Mouse (Mus musculus) hindbrain, embryonic 14.5 days (tissue): ENCODE data around the gene Lce3e. TPM values are rescaled to one million over a fixed set of nuclear protein-coding genes. Genes with fewer than 3 reads are reported as not detected.

Experiments used
- ATAC-seq: fragments of 200-750 bp; cut with Nextera tagmentation; 2 replicates; pipeline ENCODE4 v1.8.0; 2017; ENCODE audit warnings: moderate number of reproducible peaks, mild to moderate bottlenecking, moderate TSS enrichment, moderate library complexity; ENCODE audit not compliant: low FRiP score
- DNase-seq: peaks from one replicate; pipeline ENCODE4 v3.0.0-alpha.2; 2015; ENCODE audit warnings: low spot score
- H3K27ac ChIP-seq: fragments of 300-500 bp; sonication (generic); 2 replicates; pipeline ENCODE4 v1.5.1; 2014; ENCODE audit warnings: mild to moderate bottlenecking, moderate library complexity
- H3K27me3 ChIP-seq: fragments of 300-500 bp; sonication (generic); 2 replicates; pipeline ENCODE4 v1.6.1; 2014; ENCODE audit warnings: mild to moderate bottlenecking, low read length, mixed read lengths; ENCODE audit not compliant: control insufficient read depth, insufficient read depth
- H3K36me3 ChIP-seq: fragments of 300-500 bp; sonication (generic); replicated peaks from 2 replicates; pipeline ENCODE4 v1.6.1; 2014; ENCODE audit not compliant: control insufficient read depth, insufficient read depth
- H3K4me1 ChIP-seq: fragments of 300-500 bp; sonication (generic); replicated peaks from 2 replicates; pipeline ENCODE4 v1.6.1; 2014; ENCODE audit warnings: antibody characterized with exemption, low read length, mixed read lengths; ENCODE audit not compliant: control insufficient read depth, insufficient read depth
- H3K4me2 ChIP-seq: fragments of 300-500 bp; sonication (generic); replicated peaks from 2 replicates; pipeline ENCODE4 v1.6.1; 2014; ENCODE audit warnings: mild to moderate bottlenecking, moderate library complexity
- H3K4me3 ChIP-seq: fragments of 300-500 bp; sonication (generic); replicated peaks from 2 replicates; pipeline ENCODE4 v1.5.1; 2014; ENCODE audit warnings: mild to moderate bottlenecking, low read length
- H3K9ac ChIP-seq: fragments of 300-500 bp; sonication (generic); 2 replicates; pipeline ENCODE4 v1.6.1; 2014
- H3K9me3 ChIP-seq: fragments of 300-500 bp; sonication (generic); 2 replicates; pipeline ENCODE4 v1.6.1; 2016; ENCODE audit warnings: low read length; ENCODE audit not compliant: control insufficient read depth
- WGBS: fragments of 180-500 bp; shearing (Covaris S2); extraction: QIAGEN DNeasy Blood & Tissue Kit; methylation state at CpG from one replicate; pipeline ENCODE4 v1.1.7; 2014; 5-methylcytosine and 5-hydroxymethylcytosine counted together
- polyA plus RNA-seq: library from polyadenylated mRNA; unstranded; fragments of >200 nt; fragmentation: Nextera tagmentation; extraction: Ambion mirVana; gene quantifications from 2 replicates; pipeline ENCODE4 v1.2.1, GENCODE M21; 2014

Gene Lce3e
- not detected in 2 replicates for polyA plus RNA-seq

DNA sequence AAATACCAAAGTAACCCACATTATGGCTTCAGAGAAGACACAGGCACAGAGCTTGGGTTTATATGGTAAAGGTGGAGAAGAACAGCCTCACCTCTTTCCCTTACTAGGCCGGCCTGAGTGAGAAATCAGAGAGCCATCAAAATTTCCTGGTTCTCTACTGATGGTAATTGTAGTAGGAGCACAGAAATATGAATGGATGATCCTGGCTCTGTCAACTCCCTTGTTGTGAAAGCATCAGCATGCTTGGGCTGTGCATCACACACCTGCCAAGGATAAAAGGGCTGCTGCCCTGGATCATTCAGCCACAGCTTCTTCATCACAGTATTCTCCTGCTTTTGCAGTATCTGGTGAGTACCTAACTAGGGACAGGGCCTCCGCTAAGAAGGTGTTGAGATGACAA is at the start of gene Lce3e:
TSS of gene Lce3e (plus strand) at position 301 of the 400 bp plus-strand sequence.
- DNase-seq = no peak
- Histone ChIP-seq H3K27me3 (no peaks in the 10 kb centered on the region), H3K9me3 (no peaks in the 10 kb centered on the region), H3K4me1 (no peaks in the 10 kb centered on the region), H3K4me3 (no peak within 1 kb of the TSS), H3K4me2 (no peak within 1 kb of the TSS), H3K36me3 (no peaks in the 10 kb centered on the region), H3K9ac (no peak within 1 kb of the TSS), H3K27ac (no peak within 1 kb of the TSS)
- ATAC-seq = no peak
- 94% methylated on average over 2 of the region's 2 CpGs for WGBS

DNA sequence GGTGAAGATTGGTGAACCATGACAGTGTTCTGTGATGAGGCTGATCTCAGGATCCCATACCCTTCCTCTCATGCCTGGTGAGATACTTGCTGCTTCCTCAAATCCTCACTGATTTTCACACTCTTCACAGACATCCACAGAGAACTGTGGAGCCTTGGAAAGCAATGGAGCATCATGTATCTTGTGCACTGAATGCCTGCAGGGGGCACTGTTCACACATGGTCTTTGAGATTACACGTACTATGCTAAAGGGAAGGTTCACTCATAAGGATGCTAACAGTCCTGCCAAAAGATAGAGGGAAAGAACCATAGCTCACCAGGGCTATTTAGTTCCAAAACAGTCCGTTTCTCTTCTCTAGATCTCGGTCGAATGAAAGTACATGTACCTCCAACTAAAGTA is 46.5 kb upstream of the Lce3e start:
- H3K4me3 ChIP-seq = no peak overlapping the region
- no peaks in the 10 kb centered on the region for H3K4me1 ChIP-seq
- no peaks in the 10 kb centered on the region for H3K9me3 ChIP-seq
- no peaks in the 10 kb centered on the region for H3K27me3 ChIP-seq
- WGBS = 64% methylated on average over 4 of the region's 4 CpGs
- H3K27ac ChIP-seq = no peak overlapping the region
- DNase-seq (no peak), ATAC-seq (peak; percentile 40; the same call in 1 of the 2 replicates)
- H3K9ac ChIP-seq = no peak overlapping the region
- no peaks in the 10 kb centered on the region for H3K36me3 ChIP-seq
- H3K4me2 ChIP-seq = no peak overlapping the region

DNA sequence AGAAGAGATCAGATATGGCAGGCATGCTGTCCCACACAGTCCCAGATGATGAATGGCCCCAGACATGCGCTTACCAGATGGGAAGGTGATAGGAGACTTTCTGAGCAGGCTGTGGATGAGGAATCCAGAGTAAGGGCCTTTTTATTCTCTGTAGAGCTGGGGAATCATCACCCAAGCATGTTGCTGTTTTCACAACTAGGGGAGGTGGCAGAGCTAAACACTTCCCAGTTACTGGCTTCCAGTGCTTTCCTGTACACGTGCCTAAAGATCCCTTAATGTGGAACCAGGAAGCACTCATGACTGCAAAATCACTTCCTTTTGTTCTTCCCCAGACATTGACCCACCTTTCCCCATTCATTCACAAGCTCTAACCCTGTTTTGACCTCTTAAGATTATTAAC is 40.7 kb upstream of the Lce3e start, which contains the start of gene Lce3a:
TSS of gene Lce3a (minus strand) at position 101 of the 400 bp plus-strand sequence.
- H3K9me3 ChIP-seq = no peaks in the 10 kb centered on the region
- no peak within 1 kb of the TSS for H3K27ac ChIP-seq
- ATAC-seq = no peak
- H3K4me2 ChIP-seq = no peak within 1 kb of the TSS
- H3K4me3 ChIP-seq = no peak within 1 kb of the TSS
- 81% methylated on average over 2 of the region's 2 CpGs for WGBS
- H3K27me3 ChIP-seq = no peaks in the 10 kb centered on the region
- H3K36me3 ChIP-seq = no peaks in the 10 kb centered on the region
- DNase-seq = no peak
- H3K9ac ChIP-seq = no peak within 1 kb of the TSS
- no peaks in the 10 kb centered on the region for H3K4me1 ChIP-seq

DNA sequence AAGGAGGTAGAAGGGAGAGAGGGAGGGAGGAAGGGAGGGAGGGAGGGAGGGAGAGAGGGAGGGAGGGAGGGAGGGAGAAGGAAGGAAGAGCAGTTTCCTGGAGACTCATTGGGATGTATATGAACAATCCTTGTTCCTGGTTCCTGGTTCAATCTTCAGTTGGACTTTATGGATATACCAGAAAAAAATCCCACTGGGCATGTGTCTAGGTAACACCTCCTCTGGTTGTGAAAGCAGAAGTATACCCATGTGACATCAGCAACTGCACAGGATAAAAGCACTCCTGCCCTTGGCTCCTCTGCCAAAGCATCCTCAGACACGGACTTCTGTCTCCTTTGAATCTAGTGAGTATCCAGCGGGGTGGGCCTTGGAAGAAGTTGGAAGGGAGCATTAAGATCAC is 34.2 kb upstream of the Lce3e start, which contains the start of gene Lce3b:
TSS of gene Lce3b (plus strand) at position 301 of the 400 bp plus-strand sequence.
- no peaks in the 10 kb centered on the region for H3K27me3 ChIP-seq
- no peaks in the 10 kb centered on the region for H3K9me3 ChIP-seq
- H3K4me1 ChIP-seq = no peaks in the 10 kb centered on the region
- H3K4me3 ChIP-seq = no peak within 1 kb of the TSS
- H3K36me3 ChIP-seq = no peaks in the 10 kb centered on the region
- H3K27ac ChIP-seq = no peak within 1 kb of the TSS
- no peak for ATAC-seq
- no peak for DNase-seq
- 73% methylated on average over 2 of the region's 2 CpGs for WGBS
- no peak within 1 kb of the TSS for H3K4me2 ChIP-seq
- no peak within 1 kb of the TSS for H3K9ac ChIP-seq

DNA sequence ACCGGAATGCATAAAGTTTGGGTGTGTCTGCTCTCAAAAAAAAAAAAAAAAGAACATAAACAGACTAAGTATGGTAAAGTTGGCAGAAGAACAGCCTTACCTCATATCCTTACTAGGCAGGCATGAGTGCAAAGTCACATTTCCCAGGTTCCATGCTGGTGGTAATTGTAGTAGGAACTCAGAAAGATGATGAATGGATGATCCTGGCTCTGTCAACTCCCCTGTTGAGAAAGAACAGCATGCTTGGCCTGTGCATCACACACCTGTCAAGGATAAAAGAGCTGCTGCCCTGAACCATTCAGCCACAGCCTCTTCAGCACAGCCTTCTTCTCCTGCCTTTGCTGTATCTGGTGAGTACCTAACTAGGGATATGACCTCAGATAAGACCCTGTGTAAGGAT is 22.7 kb upstream of the Lce3e start, which contains the start of gene Lce3c:
TSS of gene Lce3c (plus strand) at position 301 of the 400 bp plus-strand sequence.
- ATAC-seq (no peak; the same call in 1 of the 2 replicates), DNase-seq (no peak)
- H3K4me3 ChIP-seq = no peak within 1 kb of the TSS
- no peak within 1 kb of the TSS for H3K27ac ChIP-seq
- WGBS = 94% methylated on average over 1 of the region's 1 CpGs
- no peak within 1 kb of the TSS for H3K9ac ChIP-seq
- no peaks in the 10 kb centered on the region for H3K27me3 ChIP-seq
- no peaks in the 10 kb centered on the region for H3K9me3 ChIP-seq
- H3K36me3 ChIP-seq = no peaks in the 10 kb centered on the region
- no peak within 1 kb of the TSS for H3K4me2 ChIP-seq
- no peaks in the 10 kb centered on the region for H3K4me1 ChIP-seq

DNA sequence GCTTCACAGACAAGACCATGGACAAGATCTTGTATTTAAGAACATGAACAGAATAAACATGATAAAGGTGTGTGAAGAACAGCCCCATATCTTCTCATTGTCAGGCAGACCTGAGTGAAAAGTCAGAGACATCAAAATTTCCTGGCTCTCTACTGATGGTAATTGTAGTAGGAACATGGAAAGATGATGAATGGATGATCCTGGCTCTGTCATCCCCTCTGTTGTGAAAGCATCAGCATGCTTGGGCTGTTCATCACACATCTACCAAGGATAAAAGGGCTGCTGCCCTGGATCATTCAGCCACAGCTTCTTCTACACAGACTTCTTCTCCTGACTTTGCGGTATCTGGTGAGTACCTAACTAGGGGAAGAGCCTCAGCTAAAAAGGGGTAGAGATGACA is 9.8 kb upstream of the Lce3e start, which contains the start of gene Lce3d:
TSS of gene Lce3d (plus strand) at position 301 of the 400 bp plus-strand sequence.
- Histone ChIP-seq H3K27ac (no peak within 1 kb of the TSS), H3K4me3 (no peak within 1 kb of the TSS), H3K4me2 (no peak within 1 kb of the TSS), H3K9me3 (no peaks in the 10 kb centered on the region), H3K36me3 (no peaks in the 10 kb centered on the region), H3K4me1 (no peaks in the 10 kb centered on the region), H3K9ac (no peak within 1 kb of the TSS), H3K27me3 (no peaks in the 10 kb centered on the region)
- no peak for DNase-seq
- 96% methylated on average over 1 of the region's 1 CpGs for WGBS
- ATAC-seq = no peak

DNA sequence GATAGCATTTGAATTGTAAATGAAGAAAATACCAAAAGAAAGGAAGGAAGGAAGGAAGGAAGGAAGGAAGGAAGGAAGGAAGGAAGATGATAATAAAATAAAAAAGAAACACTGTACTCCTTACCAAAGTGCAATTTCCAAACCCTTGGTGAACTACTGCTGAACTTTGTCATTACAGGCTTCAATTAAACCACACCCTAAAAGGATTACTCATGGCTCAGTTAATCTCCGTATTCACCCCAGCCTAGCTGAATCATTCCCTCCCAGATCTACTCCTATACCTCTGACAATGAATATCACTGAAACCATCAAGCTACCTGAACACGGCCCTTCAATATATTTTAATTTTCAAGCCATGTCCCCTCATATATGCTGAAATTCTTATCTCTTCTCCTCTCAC is 11.6 kb downstream of the Lce3e start:
- no peak overlapping the region for H3K9ac ChIP-seq
- H3K4me2 ChIP-seq = no peak overlapping the region
- ATAC-seq (no peak), DNase-seq (no peak)
- H3K4me3 ChIP-seq = no peak overlapping the region
- no peak overlapping the region for H3K27ac ChIP-seq
- H3K9me3 ChIP-seq = no peaks in the 10 kb centered on the region
- H3K4me1 ChIP-seq = no peaks in the 10 kb centered on the region
- no peaks in the 10 kb centered on the region for H3K27me3 ChIP-seq
- H3K36me3 ChIP-seq = no peaks in the 10 kb centered on the region
- WGBS = 76% methylated on average over 2 of the region's 2 CpGs

DNA sequence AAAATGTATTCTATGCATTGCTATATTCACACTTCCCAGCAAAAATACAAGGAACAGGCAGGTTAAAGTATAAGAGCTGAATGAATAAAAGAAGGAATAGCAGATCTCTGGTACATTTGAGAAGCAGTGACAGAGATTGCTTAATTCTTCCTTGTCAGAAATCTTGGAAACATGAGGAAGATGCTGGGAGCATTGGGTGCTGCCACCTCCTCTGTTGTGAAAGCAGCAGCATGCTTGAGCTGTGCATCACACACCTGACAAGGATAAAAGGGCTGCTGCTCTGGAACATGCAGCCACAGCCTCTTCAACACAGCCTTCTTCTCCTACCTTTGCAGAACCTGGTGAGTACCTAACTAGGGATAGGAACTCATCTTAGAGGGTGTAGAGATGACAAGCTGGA is 25.1 kb downstream of the Lce3e start, which contains the start of gene Lce3f:
TSS of gene Lce3f (plus strand) at position 301 of the 400 bp plus-strand sequence.
- Histone ChIP-seq H3K4me3 (no peak within 1 kb of the TSS), H3K36me3 (no peaks in the 10 kb centered on the region), H3K9me3 (no peaks in the 10 kb centered on the region), H3K4me1 (no peaks in the 10 kb centered on the region), H3K4me2 (no peak within 1 kb of the TSS), H3K27ac (no peak within 1 kb of the TSS), H3K9ac (no peak within 1 kb of the TSS), H3K27me3 (no peaks in the 10 kb centered on the region)
- ATAC-seq (no peak), DNase-seq (no peak)

DNA sequence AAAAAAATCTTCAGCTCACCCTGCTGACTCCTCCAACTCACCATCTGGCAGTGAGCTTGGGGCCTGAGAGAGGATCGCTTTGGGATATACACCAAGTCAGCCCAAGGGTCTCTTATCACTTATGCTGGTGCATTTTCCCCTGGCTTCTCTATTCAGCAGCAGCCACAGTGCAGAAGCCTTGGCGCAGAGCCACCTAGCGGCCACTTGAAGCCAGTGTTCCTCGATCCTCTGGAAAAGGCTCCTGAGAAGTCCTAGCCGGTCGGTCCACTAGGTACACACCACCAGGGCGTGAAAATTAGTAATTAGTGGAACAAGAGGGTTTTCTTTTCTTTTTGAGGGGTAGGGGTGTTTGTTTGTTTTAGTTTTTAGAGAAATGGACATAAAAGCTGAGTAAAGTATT is 31.8 kb downstream of the Lce3e start:
- DNase-seq = peak; percentile 90
- no peak overlapping the region for H3K27ac ChIP-seq
- H3K4me3 ChIP-seq = no peak overlapping the region
- 5% methylated on average over 7 of the region's 7 CpGs for WGBS
- no peaks in the 10 kb centered on the region for H3K9me3 ChIP-seq
- H3K36me3 ChIP-seq = no peaks in the 10 kb centered on the region
- H3K9ac ChIP-seq = no peak overlapping the region
- no peak overlapping the region for H3K4me2 ChIP-seq
- H3K27me3 ChIP-seq = no peaks in the 10 kb centered on the region
- ATAC-seq = peak; percentile 91
- H3K4me1 ChIP-seq = no peaks in the 10 kb centered on the region

DNA sequence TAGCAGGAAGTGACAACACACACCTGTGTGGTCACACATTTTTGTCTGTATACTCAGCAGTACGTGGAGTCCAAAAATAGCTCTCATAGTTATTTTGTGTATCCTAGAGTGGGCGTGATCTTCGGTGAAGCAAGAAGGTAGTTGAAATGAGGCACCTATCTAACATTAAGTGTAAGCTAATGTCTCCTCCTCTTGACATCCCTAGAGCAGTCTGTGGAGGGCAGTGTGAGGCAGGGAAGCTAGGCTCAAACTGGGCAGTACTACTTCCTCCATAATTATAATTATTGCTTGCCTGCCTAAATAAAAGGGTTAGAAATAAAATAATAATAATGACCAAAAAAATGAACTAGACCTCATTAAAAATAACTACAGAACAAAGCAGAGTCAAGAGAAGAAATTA is 33.8 kb downstream of the Lce3e start:
- H3K4me3 ChIP-seq = no peak overlapping the region
- H3K4me2 ChIP-seq = no peak overlapping the region
- no peaks in the 10 kb centered on the region for H3K36me3 ChIP-seq
- DNase-seq (no peak), ATAC-seq (no peak)
- H3K4me1 ChIP-seq = no peaks in the 10 kb centered on the region
- 85% methylated on average over 3 of the region's 3 CpGs for WGBS
- H3K9ac ChIP-seq = no peak overlapping the region
- no peaks in the 10 kb centered on the region for H3K9me3 ChIP-seq
- H3K27ac ChIP-seq = no peak overlapping the region
- H3K27me3 ChIP-seq = no peaks in the 10 kb centered on the region
